Mouse (Mus musculus) hindbrain, postnatal 0 days (tissue): ENCODE measurements around the gene Cytl1. TPM values are rescaled to one million over a fixed set of nuclear protein-coding genes. Genes with fewer than 3 reads are reported as not detected.

Experiments
- ATAC-seq: fragments of 200-750 bp; cut with Nextera tagmentation; 2 replicates; pipeline ENCODE4 v1.8.0; 2017; ENCODE audit warnings: mild to moderate bottlenecking, moderate TSS enrichment, moderate library complexity
- DNase-seq: peaks from one replicate; pipeline ENCODE4 v3.0.0-alpha.2; 2015; ENCODE audit warnings: low spot score
- H3K27ac ChIP-seq: fragments of 300-500 bp; sonication (generic); 2 replicates; pipeline ENCODE4 v1.5.1; 2014; ENCODE audit warnings: mild to moderate bottlenecking
- H3K27me3 ChIP-seq: fragments of 300-500 bp; sonication (generic); 2 replicates; pipeline ENCODE4 v1.6.1; 2014; ENCODE audit warnings: low read length, mixed read lengths; ENCODE audit not compliant: insufficient read depth
- H3K36me3 ChIP-seq: fragments of 300-500 bp; sonication (generic); 2 replicates; pipeline ENCODE4 v1.6.1; 2014; ENCODE audit warnings: low read length, mixed read lengths; ENCODE audit not compliant: insufficient read depth
- H3K4me1 ChIP-seq: fragments of 300-500 bp; sonication (generic); 2 replicates; pipeline ENCODE4 v1.6.1; 2014; ENCODE audit warnings: antibody characterized with exemption, low read length, mixed read lengths; ENCODE audit not compliant: insufficient read depth
- H3K4me2 ChIP-seq: fragments of 300-500 bp; sonication (generic); 2 replicates; pipeline ENCODE4 v1.6.1; 2014; ENCODE audit warnings: low read depth, mild to moderate bottlenecking, low read length, moderate library complexity, mixed read lengths
- H3K4me3 ChIP-seq: fragments of 300-500 bp; sonication (generic); 2 replicates; pipeline ENCODE4 v1.5.1; 2014; ENCODE audit warnings: low read length
- H3K9ac ChIP-seq: fragments of 300-500 bp; sonication (generic); replicated peaks from 2 replicates; pipeline ENCODE4 v1.6.1; 2014; ENCODE audit warnings: mild to moderate bottlenecking, low read length, moderate library complexity, mixed read lengths
- H3K9me3 ChIP-seq: fragments of 300-500 bp; sonication (generic); 2 replicates; pipeline ENCODE4 v1.6.1; 2016; ENCODE audit warnings: low read length, mixed read lengths
- CTCF ChIP-seq: IDR thresholded peaks from 2 replicates; pipeline ENCODE4 v1.5.1; 2016; ENCODE audit warnings: antibody characterized with exemption, control low read depth, low read depth
- WGBS: fragments of 180-500 bp; shearing (Covaris S2); extraction: QIAGEN DNeasy Blood & Tissue Kit; methylation state at CpG from one replicate; pipeline ENCODE4 v1.1.7; 2014; 5-methylcytosine and 5-hydroxymethylcytosine counted together
- polyA plus RNA-seq: library from polyadenylated mRNA; unstranded; fragments of >200 nt; fragmentation: Nextera tagmentation; extraction: Ambion mirVana; gene quantifications from 2 replicates; pipeline ENCODE4 v1.2.1, GENCODE M21; 2015
- total RNA-seq: library from RNA; depleted of rRNA; stranded (reverse); fragments of >200 nt; gene quantifications from 2 replicates; pipeline ENCODE4 v1.2.3, GENCODE M21; 2014; rRNA removed

Cytl1 gene
- 1.2 and 3.5 TPM in 2 replicates for total RNA-seq
- 0.30 and 0.94 TPM in 2 replicates for polyA plus RNA-seq

DNA sequence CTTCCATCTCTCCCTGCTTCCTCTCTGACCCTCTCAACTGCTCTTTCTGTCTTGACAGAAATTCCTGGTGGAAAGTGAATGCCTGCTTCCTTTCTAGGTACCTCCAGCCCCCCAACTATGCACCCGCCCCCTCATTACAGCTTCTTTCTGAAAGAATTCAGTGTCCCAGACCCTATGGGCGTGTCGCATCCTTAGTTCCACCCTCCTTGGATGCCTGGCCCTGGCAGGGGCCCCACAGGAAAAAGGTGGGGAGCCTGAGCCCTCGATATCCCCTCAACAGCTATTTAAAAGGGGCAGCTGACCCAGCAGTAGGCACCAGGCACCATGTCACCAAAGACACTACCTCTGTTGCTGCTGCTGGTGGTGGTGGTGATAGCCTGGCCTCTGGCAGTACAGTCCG, at the start of gene Cytl1:
Cytl1 (plus strand) TSS at position 296 of the 400 bp plus-strand sequence.
- Histone ChIP-seq H3K9me3 (no peaks in the 10 kb centered on the region), H3K9ac (no peak within 1 kb of the TSS), H3K36me3 (no peaks in the 10 kb centered on the region), H3K4me1 (no peaks in the 10 kb centered on the region), H3K27ac (no peak within 1 kb of the TSS), H3K27me3 (no peaks in the 10 kb centered on the region), H3K4me3 (no peak within 1 kb of the TSS), H3K4me2 (no peak within 1 kb of the TSS)
- WGBS = 60% methylated on average over 5 of the region's 5 CpGs
- TF ChIP-seq CTCF = no peak
- no peak for DNase-seq
- ATAC-seq = no peak

DNA sequence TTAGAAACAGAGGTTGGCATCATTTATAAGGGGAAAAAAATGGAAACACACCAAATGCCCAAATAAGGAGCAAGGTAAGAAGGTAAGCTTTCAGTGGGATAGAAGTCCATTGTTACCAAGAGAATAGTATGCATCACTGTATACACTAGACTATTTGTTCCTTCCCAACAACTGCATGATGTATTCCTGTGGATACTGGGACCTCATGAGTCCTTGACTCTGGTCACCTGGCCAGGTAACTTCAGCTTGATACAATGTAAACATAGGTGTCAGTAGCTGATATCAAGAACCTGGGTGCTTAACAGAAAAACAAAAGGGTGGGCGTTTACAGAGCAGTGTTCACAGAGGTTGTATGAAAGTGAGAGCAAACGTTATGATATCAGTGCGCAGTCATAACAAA, 42.6 kb upstream of the Cytl1 start:
- Histone ChIP-seq H3K9me3 (no peaks in the 10 kb centered on the region), H3K27me3 (no peaks in the 10 kb centered on the region), H3K4me1 (no peaks in the 10 kb centered on the region), H3K27ac (no peak overlapping the region), H3K4me3 (no peak overlapping the region), H3K36me3 (no peaks in the 10 kb centered on the region), H3K4me2 (no peak overlapping the region), H3K9ac (no peak overlapping the region)
- ATAC-seq (no peak), DNase-seq (no peak)
- no peak for TF ChIP-seq CTCF
- WGBS = 91% methylated on average over 3 of the region's 3 CpGs

DNA sequence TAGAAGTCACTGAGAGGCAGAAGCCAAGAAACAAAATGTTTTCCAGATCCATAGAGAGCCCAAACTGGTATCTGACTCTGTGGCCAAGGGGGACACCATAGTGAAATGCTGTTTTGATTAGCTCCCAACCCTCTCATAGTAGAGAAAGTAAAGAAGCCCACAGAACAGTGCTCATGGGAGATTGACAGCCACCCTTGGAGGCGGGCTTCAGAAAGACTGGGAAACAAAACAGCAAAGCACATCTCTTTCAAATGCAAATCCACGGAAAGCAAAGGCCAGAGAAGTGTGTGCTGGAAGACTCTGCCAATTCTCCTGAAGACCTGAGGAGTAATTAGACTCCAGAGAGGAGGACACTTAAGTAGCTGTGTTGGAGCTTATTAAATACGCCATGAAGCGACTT, 39.5 kb upstream of the Cytl1 start:
- H3K36me3 ChIP-seq = no peaks in the 10 kb centered on the region
- no peak overlapping the region for H3K4me3 ChIP-seq
- H3K27me3 ChIP-seq = no peaks in the 10 kb centered on the region
- peak; percentile 23 for DNase-seq
- H3K9ac ChIP-seq = no peak overlapping the region
- no peak overlapping the region for H3K4me2 ChIP-seq
- no peaks in the 10 kb centered on the region for H3K9me3 ChIP-seq
- H3K27ac ChIP-seq = no peak overlapping the region
- WGBS = 13% methylated on average over 4 of the region's 4 CpGs
- ATAC-seq = no peak
- H3K4me1 ChIP-seq = no peaks in the 10 kb centered on the region
- no peak for TF ChIP-seq CTCF

DNA sequence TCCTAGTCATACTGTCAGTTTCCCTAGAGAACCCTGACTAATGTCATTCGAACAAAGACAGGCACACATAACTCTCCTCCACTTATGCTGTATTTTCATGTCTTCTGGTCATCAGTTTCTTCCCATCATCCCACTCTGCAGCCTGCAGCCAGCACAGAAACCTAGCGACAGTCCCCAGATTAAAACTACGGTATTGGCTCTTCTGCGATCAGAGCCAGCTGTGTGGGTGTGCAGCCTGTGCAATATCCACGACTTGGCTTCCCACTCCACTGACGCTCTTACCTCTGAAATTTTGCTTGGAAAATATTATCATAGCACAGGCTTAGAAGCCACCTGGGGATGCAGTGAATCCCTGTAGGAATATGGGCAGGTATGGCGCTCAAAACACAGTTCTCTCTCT, 38.0 kb upstream of the Cytl1 start:
- no peaks in the 10 kb centered on the region for H3K9me3 ChIP-seq
- no peak overlapping the region for H3K4me2 ChIP-seq
- ATAC-seq = no peak
- TF ChIP-seq CTCF = no peak
- H3K27ac ChIP-seq = no peak overlapping the region
- H3K4me3 ChIP-seq = no peak overlapping the region
- 82% methylated on average over 7 of the region's 7 CpGs for WGBS
- DNase-seq = no peak
- no peak overlapping the region for H3K9ac ChIP-seq
- no peaks in the 10 kb centered on the region for H3K36me3 ChIP-seq
- no peaks in the 10 kb centered on the region for H3K4me1 ChIP-seq
- no peaks in the 10 kb centered on the region for H3K27me3 ChIP-seq

DNA sequence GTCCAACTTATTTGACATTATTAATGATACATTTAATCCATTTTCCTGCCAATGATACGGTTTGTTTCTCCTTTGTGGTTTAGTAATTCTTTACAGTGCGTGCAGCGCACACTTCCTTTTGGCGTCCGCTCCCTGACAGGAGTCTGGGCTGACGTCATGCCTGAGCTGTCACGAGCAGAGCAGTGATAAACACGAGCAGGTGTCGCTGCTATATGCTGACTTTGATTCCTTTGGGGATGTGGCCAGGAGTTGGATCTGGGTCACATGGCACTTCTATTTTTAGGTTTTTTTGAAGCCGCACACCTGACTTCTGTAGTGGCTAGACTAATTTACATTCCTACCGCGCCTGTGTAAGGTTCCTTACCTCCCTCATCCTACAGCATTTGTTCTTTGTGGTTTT, 35.6 kb upstream of the Cytl1 start:
- no peaks in the 10 kb centered on the region for H3K36me3 ChIP-seq
- no peak overlapping the region for H3K27ac ChIP-seq
- no peaks in the 10 kb centered on the region for H3K9me3 ChIP-seq
- DNase-seq (peak; percentile 47), ATAC-seq (peak; percentile 70)
- no peaks in the 10 kb centered on the region for H3K27me3 ChIP-seq
- no peaks in the 10 kb centered on the region for H3K4me1 ChIP-seq
- TF ChIP-seq CTCF = no peak
- no peak overlapping the region for H3K9ac ChIP-seq
- H3K4me2 ChIP-seq = no peak overlapping the region
- H3K4me3 ChIP-seq = no peak overlapping the region
- 54% methylated on average over 12 of the region's 12 CpGs for WGBS

DNA sequence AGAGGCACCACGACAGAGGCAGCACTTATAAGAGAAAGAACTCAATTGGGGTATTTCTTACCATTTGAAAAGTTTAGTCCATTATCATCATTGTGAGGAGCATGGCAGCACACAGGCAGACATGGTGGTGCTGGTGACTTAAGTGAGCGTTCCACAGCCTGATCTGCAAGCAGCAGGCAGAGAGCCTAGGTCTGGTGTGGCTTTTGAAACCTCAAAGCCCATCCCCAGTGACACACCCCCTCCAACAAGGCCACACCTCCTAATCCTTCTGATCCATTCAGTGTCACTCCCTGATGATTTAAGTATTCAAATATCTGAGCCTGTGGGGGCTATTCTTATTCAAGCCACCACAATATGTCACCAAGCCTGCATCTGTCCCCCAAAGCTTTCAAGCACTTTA, 30.4 kb upstream of the Cytl1 start:
- no peak overlapping the region for H3K4me2 ChIP-seq
- 74% methylated on average over 2 of the region's 2 CpGs for WGBS
- no peak for ATAC-seq

DNA sequence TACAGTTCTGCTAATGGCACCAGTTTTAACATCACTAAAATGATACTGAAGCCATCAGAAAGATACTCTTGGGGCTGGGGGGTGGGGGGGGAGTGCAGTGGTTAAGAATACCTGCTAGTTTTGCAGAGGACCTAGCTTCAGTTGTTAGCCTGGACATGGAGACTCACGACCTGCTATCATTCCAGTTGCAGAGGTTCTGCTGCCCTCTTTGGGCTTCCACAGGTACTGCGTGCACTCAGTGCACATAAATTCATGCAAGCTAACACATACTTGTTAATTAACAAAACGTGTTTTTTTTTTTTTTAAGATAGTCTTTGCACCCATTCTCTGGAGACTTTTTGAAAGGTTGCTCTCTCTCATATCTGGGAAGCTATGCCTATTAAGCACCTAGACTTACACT, 27.2 kb upstream of the Cytl1 start:
- no peak overlapping the region for H3K27ac ChIP-seq
- H3K9me3 ChIP-seq = 0 out of 2 replicates have a peak, but pooled peaks cover 3% of the 10 kb centered on the region
- peak; percentile 51 for TF ChIP-seq CTCF
- H3K4me1 ChIP-seq = no peaks in the 10 kb centered on the region
- 68% methylated on average over 3 of the region's 3 CpGs for WGBS
- no peak overlapping the region for H3K4me2 ChIP-seq
- no peak for DNase-seq
- no peak for ATAC-seq
- no peaks in the 10 kb centered on the region for H3K36me3 ChIP-seq
- H3K9ac ChIP-seq = no peak overlapping the region
- no peaks in the 10 kb centered on the region for H3K27me3 ChIP-seq
- no peak overlapping the region for H3K4me3 ChIP-seq

More for the DNA sequence above, 30.4 kb upstream of the Cytl1 start:
- DNase-seq = no peak
- TF ChIP-seq CTCF = no peak
- Histone ChIP-seq H3K4me3 (no peak overlapping the region), H3K27ac (no peak overlapping the region), H3K36me3 (no peaks in the 10 kb centered on the region), H3K27me3 (no peaks in the 10 kb centered on the region), H3K9ac (no peak overlapping the region), H3K4me1 (no peaks in the 10 kb centered on the region), H3K9me3 (0 out of 2 replicates have a peak, but pooled peaks cover 3% of the 10 kb centered on the region)
